Mouse (Mus musculus): ENCODE results near the gene Gtf2ird2. TPM values are rescaled to one million over a fixed set of nuclear protein-coding genes. Genes with fewer than 3 reads are reported as not detected.
A peak's percentile ranks its signal among the peaks of the same experiment; 100 is the strongest.

The Gtf2ird2 gene
- polyA plus RNA-seq, 1 experiment from 2014 or later = 2.9 TPM

DNA sequence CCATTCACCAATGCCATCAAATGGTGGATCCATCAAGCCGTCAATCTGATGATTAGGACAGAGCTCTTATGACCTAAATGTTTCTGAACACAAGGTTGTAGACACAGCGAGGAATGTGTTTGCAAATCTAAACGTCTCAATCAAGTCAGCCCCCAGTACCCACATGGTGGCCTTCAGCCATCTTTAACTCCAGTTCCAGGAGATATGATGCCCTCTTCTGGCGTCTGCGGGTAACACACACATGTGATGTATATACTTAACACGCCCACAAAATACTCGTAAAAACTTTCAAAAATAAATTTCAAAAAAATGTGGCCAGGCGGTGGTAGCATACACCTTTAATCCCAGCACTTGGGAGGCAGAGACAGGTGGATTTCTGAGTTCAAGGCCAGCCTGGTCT lies 38.8 kb upstream of the Gtf2ird2 start:
- H3K4me3 ChIP-seq (ENCODE audit: low read depth, low read length) = no peak overlapping the region
- ATAC-seq = no peak
- H3K36me3 ChIP-seq (ENCODE audit: control insufficient read depth, insufficient read depth) = peaks cover 14% of the 10 kb centered on the region
- H3K4me1 ChIP-seq (replicated peaks; ENCODE audit: control insufficient read depth, insufficient read depth, low read length) = no peaks in the 10 kb centered on the region
- H3K27ac ChIP-seq (ENCODE audit: low read depth, low read length) = no peak overlapping the region
- H3K27me3 ChIP-seq (replicated peaks; ENCODE audit: control insufficient read depth, insufficient read depth, low read length) = no peaks in the 10 kb centered on the region
- 91% methylated on average over 8 of the region's 8 CpGs for WGBS
- H3K9ac ChIP-seq (ENCODE audit: low read depth, low read length) = no peak overlapping the region
- H3K9me3 ChIP-seq (ENCODE audit: control insufficient read depth) = no peaks in the 10 kb centered on the region
- no peak overlapping the region for H3K4me2 ChIP-seq (replicated peaks; ENCODE audit: low read depth)
- peak; percentile 17; the same call in 1 of the 2 replicates for TF ChIP-seq CTCF (IDR thresholded peaks at IDR 0.05; ENCODE audit: low read depth)

DNA sequence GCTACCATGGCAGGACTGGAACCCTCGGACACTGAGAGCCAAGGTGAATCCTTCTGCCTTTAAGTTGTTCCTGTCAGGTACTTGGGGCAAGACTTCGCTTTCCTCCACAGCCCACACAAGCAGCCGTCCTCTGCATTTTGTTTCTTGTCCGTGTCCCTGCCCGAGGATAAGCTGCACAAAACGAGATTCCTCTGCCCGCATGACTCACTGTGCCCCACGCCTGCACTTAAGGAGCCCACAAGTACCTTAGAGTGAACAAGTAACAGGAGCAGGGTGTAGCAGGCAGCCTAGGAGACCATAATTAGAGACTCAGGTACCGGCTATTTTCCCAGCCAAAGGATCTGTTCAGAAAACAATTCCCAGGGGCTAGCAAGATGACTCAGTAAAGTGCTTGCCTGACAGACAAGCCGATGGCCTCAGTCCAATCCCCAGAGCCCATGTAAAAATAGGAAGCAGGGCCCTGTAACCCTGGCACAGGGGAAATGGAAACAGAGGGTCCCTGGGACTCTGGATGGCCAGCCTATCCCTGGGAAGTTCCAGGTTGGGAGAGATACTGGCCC lies 36.5 kb upstream of the Gtf2ird2 start:
- Histone ChIP-seq H3K27ac (ENCODE audit: low read depth, low read length) (no peak overlapping the region), H3K4me2 (replicated peaks; ENCODE audit: low read depth) (no peak overlapping the region), H3K4me3 (ENCODE audit: low read depth, low read length) (no peak overlapping the region), H3K4me1 (replicated peaks; ENCODE audit: control insufficient read depth, insufficient read depth, low read length) (no peaks in the 10 kb centered on the region), H3K36me3 (ENCODE audit: control insufficient read depth, insufficient read depth) (peaks cover 23% of the 10 kb centered on the region), H3K9me3 (ENCODE audit: control insufficient read depth) (no peaks in the 10 kb centered on the region), H3K9ac (ENCODE audit: low read depth, low read length) (no peak overlapping the region), H3K27me3 (replicated peaks; ENCODE audit: control insufficient read depth, insufficient read depth, low read length) (no peaks in the 10 kb centered on the region)
- no peak for ATAC-seq
- 86% methylated on average over 10 of the region's 10 CpGs for WGBS
- no peak for TF ChIP-seq CTCF (IDR thresholded peaks at IDR 0.05; ENCODE audit: low read depth)

DNA sequence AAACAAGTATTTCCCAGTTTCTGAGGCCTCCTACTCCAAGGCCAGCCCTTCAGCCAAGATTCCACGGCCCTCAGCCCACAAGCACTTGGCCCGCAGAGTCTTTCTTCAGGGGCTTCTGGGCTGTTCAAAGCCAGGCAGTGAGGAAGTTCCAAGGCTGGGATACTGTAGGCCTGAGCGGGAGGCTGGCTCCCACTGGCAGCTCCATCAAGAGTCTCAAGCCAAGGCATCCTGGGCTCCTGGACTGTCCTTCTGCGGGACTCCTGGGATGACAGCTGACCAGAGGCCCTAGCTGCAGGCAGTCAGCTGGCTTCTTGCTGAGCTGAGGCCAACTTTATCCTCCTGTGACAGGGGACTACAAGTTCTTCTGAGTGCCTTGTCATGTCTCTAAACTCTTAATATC lies 35.7 kb upstream of the Gtf2ird2 start:
- Histone ChIP-seq H3K27ac (ENCODE audit: low read depth, low read length) (no peak overlapping the region), H3K4me1 (replicated peaks; ENCODE audit: control insufficient read depth, insufficient read depth, low read length) (no peaks in the 10 kb centered on the region), H3K4me2 (replicated peaks; ENCODE audit: low read depth) (no peak overlapping the region), H3K9ac (ENCODE audit: low read depth, low read length) (no peak overlapping the region), H3K9me3 (ENCODE audit: control insufficient read depth) (no peaks in the 10 kb centered on the region), H3K27me3 (replicated peaks; ENCODE audit: control insufficient read depth, insufficient read depth, low read length) (no peaks in the 10 kb centered on the region), H3K36me3 (ENCODE audit: control insufficient read depth, insufficient read depth) (peaks cover 26% of the 10 kb centered on the region), H3K4me3 (ENCODE audit: low read depth, low read length) (no peak overlapping the region)
- TF ChIP-seq CTCF (IDR thresholded peaks at IDR 0.05; ENCODE audit: low read depth) = no peak
- 86% methylated on average over 4 of the region's 4 CpGs for WGBS
- ATAC-seq = no peak

- TF ChIP-seq CTCF (IDR thresholded peaks at IDR 0.05; ENCODE audit: low read depth) = no peak
- Histone ChIP-seq H3K36me3 (ENCODE audit: control insufficient read depth, insufficient read depth) (peaks cover 41% of the 10 kb centered on the region), H3K27ac (ENCODE audit: low read depth, low read length) (no peak overlapping the region), H3K4me1 (replicated peaks; ENCODE audit: control insufficient read depth, insufficient read depth, low read length) (no peaks in the 10 kb centered on the region), H3K4me3 (ENCODE audit: low read depth, low read length) (no peak overlapping the region), H3K27me3 (replicated peaks; ENCODE audit: control insufficient read depth, insufficient read depth, low read length) (no peaks in the 10 kb centered on the region), H3K4me2 (replicated peaks; ENCODE audit: low read depth) (no peak overlapping the region), H3K9me3 (ENCODE audit: control insufficient read depth) (no peaks in the 10 kb centered on the region), H3K9ac (ENCODE audit: low read depth, low read length) (no peak overlapping the region)
- no peak for ATAC-seq
- whole genome bisulfite sequencing = 73% methylated on average over 11 of the region's 11 CpGs
Measured at GRCm38 (mm10) chr5:134151895-134152294, 31.9 kb upstream of the Gtf2ird2 start.

DNA sequence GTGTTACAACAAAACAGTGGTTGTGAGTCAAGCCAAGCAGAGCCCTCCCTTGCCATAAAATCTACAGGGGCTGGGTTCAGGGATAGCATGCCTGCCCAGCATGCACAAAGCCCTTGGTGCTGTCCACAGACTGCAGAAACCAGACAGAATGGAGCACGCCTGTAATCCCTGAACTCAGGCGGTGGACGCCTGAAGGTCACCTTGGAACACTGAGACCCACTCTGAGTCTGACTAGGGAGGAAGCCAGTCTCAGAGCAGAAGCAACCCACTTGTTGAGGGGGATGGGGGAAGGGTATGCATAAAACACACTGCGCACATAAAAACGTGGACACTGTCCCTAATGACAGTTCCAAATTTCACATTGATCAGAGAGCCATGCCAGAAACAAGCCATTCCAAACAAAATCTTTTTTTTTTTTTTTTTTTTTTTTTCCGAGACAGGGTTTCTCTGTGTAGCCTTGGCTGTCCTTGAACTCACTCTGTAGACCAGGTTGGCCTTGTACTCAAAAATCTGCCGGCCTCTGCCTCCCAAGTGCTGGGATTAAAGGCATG lies 27.8 kb upstream of the Gtf2ird2 start:
- no peak overlapping the region for H3K27ac ChIP-seq (ENCODE audit: low read depth, low read length)
- ATAC-seq = no peak
- 91% methylated on average over 7 of the region's 7 CpGs for WGBS
- no peak overlapping the region for H3K9ac ChIP-seq (ENCODE audit: low read depth, low read length)
- H3K4me3 ChIP-seq (ENCODE audit: low read depth, low read length) = no peak overlapping the region
- peaks cover 52% of the 10 kb centered on the region for H3K36me3 ChIP-seq (ENCODE audit: control insufficient read depth, insufficient read depth)
- no peaks in the 10 kb centered on the region for H3K4me1 ChIP-seq (replicated peaks; ENCODE audit: control insufficient read depth, insufficient read depth, low read length)
- TF ChIP-seq CTCF (IDR thresholded peaks at IDR 0.05; ENCODE audit: low read depth) = no peak
- no peaks in the 10 kb centered on the region for H3K27me3 ChIP-seq (replicated peaks; ENCODE audit: control insufficient read depth, insufficient read depth, low read length)
- H3K9me3 ChIP-seq (ENCODE audit: control insufficient read depth) = no peaks in the 10 kb centered on the region
- H3K4me2 ChIP-seq (replicated peaks; ENCODE audit: low read depth) = no peak overlapping the region

DNA sequence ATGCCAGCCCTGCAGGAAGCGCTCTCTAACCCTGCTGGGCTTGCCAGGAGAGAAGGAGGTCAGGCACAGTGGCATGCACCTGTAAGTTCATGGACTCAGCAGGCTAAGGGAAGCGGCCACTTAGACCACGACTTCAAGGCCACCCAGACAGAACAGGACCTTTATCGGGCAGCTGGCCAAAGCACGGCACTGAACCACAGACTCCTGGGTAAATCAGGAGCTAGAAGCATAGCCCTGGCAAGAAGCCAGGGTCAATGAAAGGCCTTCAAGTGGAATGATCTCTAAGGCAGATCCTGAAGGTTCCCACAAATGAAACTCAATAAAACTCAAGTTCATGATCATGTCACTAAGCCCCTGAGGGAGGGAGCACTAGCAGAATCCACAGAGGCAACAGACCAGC lies 19.1 kb upstream of the Gtf2ird2 start:
- Histone ChIP-seq H3K9ac (ENCODE audit: low read depth, low read length) (no peak overlapping the region), H3K4me2 (replicated peaks; ENCODE audit: low read depth) (no peak overlapping the region), H3K27me3 (replicated peaks; ENCODE audit: control insufficient read depth, insufficient read depth, low read length) (no peaks in the 10 kb centered on the region), H3K4me1 (replicated peaks; ENCODE audit: control insufficient read depth, insufficient read depth, low read length) (no peaks in the 10 kb centered on the region), H3K36me3 (ENCODE audit: control insufficient read depth, insufficient read depth) (peaks cover 63% of the 10 kb centered on the region), H3K4me3 (ENCODE audit: low read depth, low read length) (no peak overlapping the region), H3K9me3 (ENCODE audit: control insufficient read depth) (no peaks in the 10 kb centered on the region), H3K27ac (ENCODE audit: low read depth, low read length) (no peak overlapping the region)
- no peak for ATAC-seq
- WGBS = 64% methylated on average over 5 of the region's 5 CpGs
- no peak for TF ChIP-seq CTCF (IDR thresholded peaks at IDR 0.05; ENCODE audit: low read depth)

Measured in intestine, postnatal 0 days (tissue).